Mouse (Mus musculus) hindbrain, embryonic 10.5 days (tissue): ENCODE measurements around the gene Igf2r. TPM values are rescaled to one million over a fixed set of nuclear protein-coding genes. Genes with fewer than 3 reads are reported as not detected.
"Not testable (repeated sequence)": the region's sequence is repeated elsewhere in the genome, so short reads cannot be mapped to it uniquely, and the experiment has no call there.

Source experiments
- DNase-seq: peaks from one replicate; pipeline ENCODE4 v3.0.0-alpha.2; 2017; ENCODE audit warnings: low spot score
- H3K27ac ChIP-seq: fragments of 300-500 bp; sonication (generic); 2 replicates; pipeline ENCODE4 v1.5.1; 2016; ENCODE audit warnings: mild to moderate bottlenecking, moderate library complexity
- H3K27me3 ChIP-seq: fragments of 300-500 bp; sonication (generic); 2 replicates; pipeline ENCODE4 v1.6.1; 2016; ENCODE audit warnings: mild to moderate bottlenecking; ENCODE audit not compliant: poor library complexity, insufficient read depth, severe bottlenecking
- H3K36me3 ChIP-seq: fragments of 300-500 bp; sonication (generic); 2 replicates; pipeline ENCODE4 v1.6.1; 2016; ENCODE audit warnings: mild to moderate bottlenecking, moderate library complexity
- H3K4me1 ChIP-seq: fragments of 300-500 bp; sonication (generic); replicated peaks from 2 replicates; pipeline ENCODE4 v1.6.1; 2016; ENCODE audit warnings: mild to moderate bottlenecking
- H3K4me3 ChIP-seq: fragments of 300-500 bp; sonication (generic); 2 replicates; pipeline ENCODE4 v1.5.1; 2016; ENCODE audit warnings: mild to moderate bottlenecking, moderate library complexity
- H3K9me3 ChIP-seq: fragments of 300-500 bp; sonication (generic); 2 replicates; pipeline ENCODE4 v1.6.1; 2016; ENCODE audit warnings: mild to moderate bottlenecking, moderate library complexity
- WGBS: fragments of 180-500 bp; shearing (Covaris S2); methylation state at CpG from one replicate; pipeline ENCODE4 v1.1.7; 2016; 5-methylcytosine and 5-hydroxymethylcytosine counted together
- polyA plus RNA-seq: library from polyadenylated mRNA; unstranded; fragments of >200 nt; fragmentation: Nextera tagmentation; extraction: Ambion mirVana; gene quantifications from 2 replicates; pipeline ENCODE4 v1.2.1, GENCODE M21; 2016

Gene Igf2r
- polyA plus RNA-seq, 1 experiment from 2014 or later, result 17.3 TPM

GRCm38 (mm10) chr17:12688427-12689110 is 80.9 kb downstream of the Igf2r start:
- WGBS, result 94% methylated on average over 20 of the region's 20 CpGs
- Histone ChIP-seq H3K27me3 (no peaks in the 10 kb centered on the region), H3K4me3 (no peak overlapping the region), H3K36me3 (peaks cover 100% of the 10 kb centered on the region), H3K27ac (no peak overlapping the region), H3K4me1 (no peaks in the 10 kb centered on the region), H3K9me3 (no peaks in the 10 kb centered on the region)
- DNase-seq, result no peak

GRCm38 (mm10) chr17:12684928-12685624 is 84.4 kb downstream of the Igf2r start:
- H3K4me3 ChIP-seq, result no peak overlapping the region
- DNase-seq, result no peak
- H3K9me3 ChIP-seq, result no peaks in the 10 kb centered on the region
- WGBS, result 92% methylated on average over 7 of the region's 7 CpGs
- peaks cover 90% of the 10 kb centered on the region for H3K36me3 ChIP-seq
- H3K27me3 ChIP-seq, result no peaks in the 10 kb centered on the region
- H3K27ac ChIP-seq, result no peak overlapping the region
- H3K4me1 ChIP-seq, result no peaks in the 10 kb centered on the region

- H3K36me3 ChIP-seq, result peaks cover 87% of the 10 kb centered on the region
- WGBS, result 83% methylated on average over 4 of the region's 4 CpGs
Observed at GRCm38 (mm10) chr17:12684412-12684811, 85.1 kb downstream of the Igf2r start.

GRCm38 (mm10) chr17:12683582-12683981 is 85.9 kb downstream of the Igf2r start:
- H3K36me3 ChIP-seq, result peaks cover 79% of the 10 kb centered on the region
- H3K4me3 ChIP-seq, result no peak overlapping the region
- no peak for DNase-seq
- 95% methylated on average over 13 of the region's 13 CpGs for WGBS
- no peak overlapping the region for H3K27ac ChIP-seq
- no peaks in the 10 kb centered on the region for H3K9me3 ChIP-seq
- H3K4me1 ChIP-seq, result no peaks in the 10 kb centered on the region
- no peaks in the 10 kb centered on the region for H3K27me3 ChIP-seq

More at GRCm38 (mm10) chr17:12684412-12684811, 85.1 kb downstream of the Igf2r start:
- H3K27ac ChIP-seq, result no peak overlapping the region
- no peaks in the 10 kb centered on the region for H3K27me3 ChIP-seq
- H3K9me3 ChIP-seq, result no peaks in the 10 kb centered on the region
- H3K4me3 ChIP-seq, result no peak overlapping the region
- DNase-seq, result no peak
- H3K4me1 ChIP-seq, result no peaks in the 10 kb centered on the region

- Histone ChIP-seq H3K27me3 (no peaks in the 10 kb centered on the region), H3K4me3 (no peak overlapping the region), H3K4me1 (no peaks in the 10 kb centered on the region), H3K36me3 (peaks cover 26% of the 10 kb centered on the region), H3K27ac (no peak overlapping the region), H3K9me3 (no peaks in the 10 kb centered on the region)
- no peak for DNase-seq
Observed at GRCm38 (mm10) chr17:12678261-12678660, 91.2 kb downstream of the Igf2r start.

GRCm38 (mm10) chr17:12677139-12677538 is 92.3 kb downstream of the Igf2r start:
- no peak for DNase-seq
- no peak overlapping the region for H3K4me3 ChIP-seq
- H3K9me3 ChIP-seq, result no peaks in the 10 kb centered on the region
- H3K4me1 ChIP-seq, result no peaks in the 10 kb centered on the region
- H3K27me3 ChIP-seq, result no peaks in the 10 kb centered on the region
- H3K27ac ChIP-seq, result no peak overlapping the region
- H3K36me3 ChIP-seq, result peaks cover 20% of the 10 kb centered on the region

- no peaks in the 10 kb centered on the region for H3K9me3 ChIP-seq
- DNase-seq, result no peak
- H3K4me1 ChIP-seq, result no peaks in the 10 kb centered on the region
- 88% methylated on average over 7 of the region's 7 CpGs for WGBS
- peaks cover 10% of the 10 kb centered on the region; the same call in 1 of the 2 replicates for H3K36me3 ChIP-seq
- H3K4me3 ChIP-seq, result no peak within 1 kb of the TSS
- H3K27me3 ChIP-seq, result no peaks in the 10 kb centered on the region
- no peak within 1 kb of the TSS for H3K27ac ChIP-seq
Observed at GRCm38 (mm10) chr17:12675646-12676045, 93.8 kb downstream of the Igf2r start, which contains the start of gene Slc22a1. Slc22a1 (minus strand) TSS chr17:12675829.

- not testable (repeated sequence) for DNase-seq, H3K27me3 ChIP-seq, H3K4me1 ChIP-seq, H3K9me3 ChIP-seq, H3K36me3 ChIP-seq, H3K27ac ChIP-seq, H3K4me3 ChIP-seq
- 93% methylated on average over 7 of the region's 7 CpGs for WGBS
Observed at GRCm38 (mm10) chr17:12674980-12675379, 94.5 kb downstream of the Igf2r start.

- H3K4me1 ChIP-seq, result 0 out of 2 replicates have a peak, but pooled peaks cover 4% of the 10 kb centered on the region
- 71% methylated on average over 3 of the region's 3 CpGs for WGBS
Observed at GRCm38 (mm10) chr17:12673871-12674270, 95.6 kb downstream of the Igf2r start.

GRCm38 (mm10) chr17:12672285-12672790 is 97.1 kb downstream of the Igf2r start:
- H3K27ac ChIP-seq, result no peak overlapping the region
- no peaks in the 10 kb centered on the region for H3K27me3 ChIP-seq
- WGBS, result 74% methylated on average over 7 of the region's 7 CpGs
- H3K4me3 ChIP-seq, result no peak overlapping the region
- H3K36me3 ChIP-seq, result no peaks in the 10 kb centered on the region
- DNase-seq, result no peak
- H3K9me3 ChIP-seq, result no peaks in the 10 kb centered on the region
- 0 out of 2 replicates have a peak, but pooled peaks cover 9% of the 10 kb centered on the region for H3K4me1 ChIP-seq

More at GRCm38 (mm10) chr17:12673871-12674270, 95.6 kb downstream of the Igf2r start:
- Histone ChIP-seq H3K27me3 (no peaks in the 10 kb centered on the region), H3K27ac (no peak overlapping the region), H3K36me3 (no peaks in the 10 kb centered on the region), H3K4me3 (no peak overlapping the region), H3K9me3 (no peaks in the 10 kb centered on the region)
- no peak for DNase-seq

- 85% methylated on average over 5 of the region's 5 CpGs for WGBS
- no peak overlapping the region for H3K4me3 ChIP-seq
Observed at GRCm38 (mm10) chr17:12671029-12671605, 98.3 kb downstream of the Igf2r start.

GRCm38 (mm10) chr17:12669363-12669679 is 100.1 kb downstream of the Igf2r start:
- Histone ChIP-seq H3K27me3 (no peaks in the 10 kb centered on the region), H3K4me1 (peaks cover 9% of the 10 kb centered on the region), H3K4me3 (no peak overlapping the region), H3K27ac (peak overlapping the region; percentile 4; the same call in 1 of the 2 replicates), H3K36me3 (no peaks in the 10 kb centered on the region), H3K9me3 (no peaks in the 10 kb centered on the region)
- no peak for DNase-seq

More at GRCm38 (mm10) chr17:12671029-12671605, 98.3 kb downstream of the Igf2r start:
- Histone ChIP-seq H3K36me3 (no peaks in the 10 kb centered on the region), H3K27me3 (no peaks in the 10 kb centered on the region), H3K9me3 (no peaks in the 10 kb centered on the region), H3K4me1 (0 out of 2 replicates have a peak, but pooled peaks cover 9% of the 10 kb centered on the region), H3K27ac (no peak overlapping the region)
- DNase-seq, result no peak
